Mouse (Mus musculus) kidney, adult 2 months (tissue): ENCODE data around the gene Igsf8.

Experiments used
- CTCF ChIP-seq: fragments of 200-500 bp; conservative IDR thresholded peaks from 2 replicates; pipeline ENCODE4 v1.5.1; 2011; ENCODE audit warnings: low read depth, mild to moderate bottlenecking, control low read depth, low read length, moderate library complexity, mixed read lengths; ENCODE audit not compliant: insufficient read depth, insufficient read length
- POLR2A ChIP-seq: fragments of 200-500 bp; IDR thresholded peaks from one replicate; pipeline ENCODE4 v1.6.1; 2011; ENCODE audit warnings: low read depth, low read length, control low read depth

DNA sequence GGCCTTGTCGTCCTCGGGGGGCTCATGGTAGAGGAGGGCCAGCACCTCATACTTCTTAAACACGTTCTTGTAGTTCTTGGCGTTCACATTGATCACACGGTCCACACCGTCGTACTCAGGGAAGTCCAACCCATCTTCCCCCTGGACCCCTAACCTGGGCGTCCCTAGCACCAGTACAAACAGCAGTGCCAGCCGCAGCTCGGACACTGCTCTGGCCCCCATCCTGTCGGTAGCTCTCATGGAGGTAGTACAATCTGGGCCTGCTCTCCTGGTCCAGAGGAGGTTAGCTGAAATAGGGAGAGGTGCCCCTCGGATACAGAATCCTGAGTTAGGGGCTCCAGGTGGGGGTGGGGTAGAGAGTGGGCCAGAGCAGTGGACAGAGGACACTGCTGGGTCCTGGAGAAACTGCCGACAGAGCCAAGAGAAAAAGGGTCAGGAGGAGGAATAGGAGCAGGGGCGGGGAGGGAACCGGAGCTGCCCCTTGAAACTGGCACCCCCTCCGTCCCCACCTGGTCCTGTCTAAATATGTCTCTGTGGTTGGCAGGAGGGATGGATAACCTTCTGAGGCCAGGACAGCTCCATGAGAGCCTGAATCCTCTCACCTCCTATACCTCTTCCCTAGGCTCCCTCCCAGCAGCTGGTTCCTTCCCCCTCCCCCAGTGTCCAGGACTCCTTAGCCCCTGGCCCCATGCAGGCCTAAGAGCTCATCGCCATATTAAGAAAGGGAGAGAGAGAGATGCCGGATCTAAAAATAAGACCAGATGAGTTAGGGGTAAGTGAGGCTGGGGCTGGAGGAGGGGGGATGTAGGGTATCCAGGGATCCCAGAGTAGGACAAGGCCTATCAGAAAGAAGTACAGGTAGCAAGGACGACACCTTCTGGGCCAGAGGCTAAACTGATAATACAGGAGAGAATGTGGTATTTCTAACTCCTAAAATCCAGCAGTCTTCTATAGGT, 41.7 kb upstream of the Igsf8 start, which contains the start of gene Casq1:
- TF ChIP-seq POLR2A (no peak), CTCF (no peak)
